Mouse (Mus musculus): ENCODE data around the gene Efhd1.

The Efhd1 gene

GRCm38 (mm10) chr1:87315894-87316293, 51.7 kb downstream of the Efhd1 start:
- no peak overlapping the region for H3K4me3 ChIP-seq (replicated peaks; ENCODE audit: low read length)
- H3K4me1 ChIP-seq (replicated peaks; ENCODE audit: low read depth, low read length), result peaks cover 29% of the 10 kb centered on the region
- no peaks in the 10 kb centered on the region for H3K27me3 ChIP-seq (ENCODE audit: insufficient read depth, low read length)
- no peaks in the 10 kb centered on the region for H3K36me3 ChIP-seq (ENCODE audit: insufficient read depth, low read length)
- peaks cover 14% of the 10 kb centered on the region for H3K9me3 ChIP-seq (ENCODE audit: low read length)
- no peak for TF ChIP-seq POU5F1 (IDR thresholded peaks at IDR 0.05; ENCODE audit: borderline replicate concordance, low read length)
- no peak for TF ChIP-seq NANOG (IDR thresholded peaks at IDR 0.05; ENCODE audit: borderline replicate concordance, low read length)
- no peak for TF ChIP-seq CTCF (conservative IDR thresholded peaks at IDR 0.05; ENCODE audit: low read length)

GRCm38 (mm10) chr1:87316672-87317071, 52.5 kb downstream of the Efhd1 start:
- Histone ChIP-seq H3K36me3 (ENCODE audit: insufficient read depth, low read length) (no peaks in the 10 kb centered on the region), H3K27me3 (ENCODE audit: insufficient read depth, low read length) (no peaks in the 10 kb centered on the region), H3K4me1 (replicated peaks; ENCODE audit: low read depth, low read length) (peaks cover 25% of the 10 kb centered on the region), H3K9me3 (ENCODE audit: low read length) (peaks cover 20% of the 10 kb centered on the region), H3K4me3 (replicated peaks; ENCODE audit: low read length) (no peak overlapping the region)
- TF ChIP-seq POU5F1 (IDR thresholded peaks at IDR 0.05; ENCODE audit: borderline replicate concordance, low read length) (no peak), NANOG (IDR thresholded peaks at IDR 0.05; ENCODE audit: borderline replicate concordance, low read length) (no peak)

GRCm38 (mm10) chr1:87321071-87321470, 56.9 kb downstream of the Efhd1 start:
- Histone ChIP-seq H3K4me1 (replicated peaks; ENCODE audit: low read depth, low read length) (peaks cover 3% of the 10 kb centered on the region), H3K36me3 (ENCODE audit: insufficient read depth, low read length) (no peaks in the 10 kb centered on the region), H3K9me3 (ENCODE audit: low read length) (peaks cover 20% of the 10 kb centered on the region), H3K27me3 (ENCODE audit: insufficient read depth, low read length) (no peaks in the 10 kb centered on the region), H3K4me3 (replicated peaks; ENCODE audit: low read length) (no peak overlapping the region)
- TF ChIP-seq NANOG (IDR thresholded peaks at IDR 0.05; ENCODE audit: borderline replicate concordance, low read length) (no peak), POU5F1 (IDR thresholded peaks at IDR 0.05; ENCODE audit: borderline replicate concordance, low read length) (no peak), CTCF (conservative IDR thresholded peaks at IDR 0.05; ENCODE audit: low read length) (no peak)

GRCm38 (mm10) chr1:87322778-87323177, 58.6 kb downstream of the Efhd1 start:
- Histone ChIP-seq H3K4me3 (replicated peaks; ENCODE audit: low read length) (no peak overlapping the region), H3K27me3 (ENCODE audit: insufficient read depth, low read length) (no peaks in the 10 kb centered on the region), H3K36me3 (ENCODE audit: insufficient read depth, low read length) (no peaks in the 10 kb centered on the region), H3K9me3 (ENCODE audit: low read length) (peaks cover 20% of the 10 kb centered on the region), H3K4me1 (replicated peaks; ENCODE audit: low read depth, low read length) (peaks cover 9% of the 10 kb centered on the region)
- no peak for TF ChIP-seq CTCF (conservative IDR thresholded peaks at IDR 0.05; ENCODE audit: low read length)
- no peak for TF ChIP-seq POU5F1 (IDR thresholded peaks at IDR 0.05; ENCODE audit: borderline replicate concordance, low read length)
- no peak for TF ChIP-seq NANOG (IDR thresholded peaks at IDR 0.05; ENCODE audit: borderline replicate concordance, low read length)

GRCm38 (mm10) chr1:87324649-87325048, 60.5 kb downstream of the Efhd1 start:
- peaks cover 15% of the 10 kb centered on the region for H3K9me3 ChIP-seq (ENCODE audit: low read length)
- H3K36me3 ChIP-seq (ENCODE audit: insufficient read depth, low read length), result peaks cover 4% of the 10 kb centered on the region
- no peaks in the 10 kb centered on the region for H3K27me3 ChIP-seq (ENCODE audit: insufficient read depth, low read length)
- no peak overlapping the region for H3K4me3 ChIP-seq (replicated peaks; ENCODE audit: low read length)
- TF ChIP-seq POU5F1 (IDR thresholded peaks at IDR 0.05; ENCODE audit: borderline replicate concordance, low read length) (no peak), NANOG (IDR thresholded peaks at IDR 0.05; ENCODE audit: borderline replicate concordance, low read length) (no peak), CTCF (conservative IDR thresholded peaks at IDR 0.05; ENCODE audit: low read length) (no peak)
- H3K4me1 ChIP-seq (replicated peaks; ENCODE audit: low read depth, low read length), result peaks cover 28% of the 10 kb centered on the region

GRCm38 (mm10) chr1:87326742-87327163, 62.6 kb downstream of the Efhd1 start, which contains the start of gene Gigyf2:
TSS of gene Gigyf2 (plus strand) at chr1:87326998.
- H3K4me1 ChIP-seq (replicated peaks; ENCODE audit: low read depth, low read length), result peaks cover 47% of the 10 kb centered on the region
- H3K27me3 ChIP-seq (ENCODE audit: insufficient read depth, low read length), result no peaks in the 10 kb centered on the region
- H3K9me3 ChIP-seq (ENCODE audit: low read length), result no peaks in the 10 kb centered on the region
- H3K36me3 ChIP-seq (ENCODE audit: insufficient read depth, low read length), result peaks cover 13% of the 10 kb centered on the region
- TF ChIP-seq CTCF (conservative IDR thresholded peaks at IDR 0.05; ENCODE audit: low read length) (no peak), NANOG (IDR thresholded peaks at IDR 0.05; ENCODE audit: borderline replicate concordance, low read length) (no peak), POU5F1 (IDR thresholded peaks at IDR 0.05; ENCODE audit: borderline replicate concordance, low read length) (no peak)
- peak within 1 kb of the TSS; percentile 99 for H3K4me3 ChIP-seq (replicated peaks; ENCODE audit: low read length)

- Histone ChIP-seq H3K4me1 (replicated peaks; ENCODE audit: low read depth, low read length) (peaks cover 50% of the 10 kb centered on the region), H3K9me3 (ENCODE audit: low read length) (no peaks in the 10 kb centered on the region)
- no peak for TF ChIP-seq NANOG (IDR thresholded peaks at IDR 0.05; ENCODE audit: borderline replicate concordance, low read length)
- no peak for TF ChIP-seq CTCF (conservative IDR thresholded peaks at IDR 0.05; ENCODE audit: low read length)
- TF ChIP-seq POU5F1 (IDR thresholded peaks at IDR 0.05; ENCODE audit: borderline replicate concordance, low read length), result no peak
Observed at GRCm38 (mm10) chr1:87327165-87327861, 63.1 kb downstream of the Efhd1 start.

GRCm38 (mm10) chr1:87331774-87332173, 67.6 kb downstream of the Efhd1 start:
- Histone ChIP-seq H3K36me3 (ENCODE audit: insufficient read depth, low read length) (peaks cover 55% of the 10 kb centered on the region), H3K27me3 (ENCODE audit: insufficient read depth, low read length) (no peaks in the 10 kb centered on the region), H3K4me3 (replicated peaks; ENCODE audit: low read length) (0 out of 2 replicates have a peak overlapping the region, but pooled peaks have one; percentile 4), H3K9me3 (ENCODE audit: low read length) (no peaks in the 10 kb centered on the region), H3K4me1 (replicated peaks; ENCODE audit: low read depth, low read length) (peaks cover 64% of the 10 kb centered on the region)
- TF ChIP-seq POU5F1 (IDR thresholded peaks at IDR 0.05; ENCODE audit: borderline replicate concordance, low read length) (no peak), CTCF (conservative IDR thresholded peaks at IDR 0.05; ENCODE audit: low read length) (no peak), NANOG (IDR thresholded peaks at IDR 0.05; ENCODE audit: borderline replicate concordance, low read length) (no peak)

More at GRCm38 (mm10) chr1:87327165-87327861, 63.1 kb downstream of the Efhd1 start:
- peak overlapping the region; percentile 99 for H3K4me3 ChIP-seq (replicated peaks; ENCODE audit: low read length)
- no peaks in the 10 kb centered on the region for H3K27me3 ChIP-seq (ENCODE audit: insufficient read depth, low read length)
- H3K36me3 ChIP-seq (ENCODE audit: insufficient read depth, low read length), result peaks cover 15% of the 10 kb centered on the region

All from E14TG2a.4 (cell line).